Mouse (Mus musculus) urinary bladder, adult 18-20 months (tissue): ENCODE results near the gene Acvrl1.

ENCODE experiments used
- DNase-seq, 2 experiments: peaks; one replicate each; pipeline ENCODE4 v3.0.0; 2022; ENCODE audit warnings: low spot score in 2 of 2, mixed read lengths in 2 of 2

Gene Acvrl1

DNA sequence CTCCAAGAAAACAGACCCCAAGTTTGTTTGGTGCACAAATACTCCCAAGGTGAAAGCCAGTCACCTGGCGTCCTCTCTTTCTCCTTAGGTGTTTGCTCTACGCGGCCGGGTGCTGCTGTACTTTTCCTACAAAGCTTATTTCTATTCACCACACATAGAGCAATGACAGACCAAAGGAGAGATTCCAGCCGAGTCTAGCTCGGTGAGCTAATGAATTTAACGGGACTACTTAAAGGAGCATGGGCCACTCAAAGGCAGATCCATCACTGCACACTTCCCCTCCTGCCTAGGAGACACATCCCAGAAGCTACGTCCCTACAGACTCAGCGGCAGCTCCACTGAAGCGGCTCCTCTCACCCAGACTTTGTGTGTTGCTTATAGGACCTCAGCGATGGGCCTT, 39.2 kb downstream of the Acvrl1 start:
- no peak for DNase-seq

GRCm38 (mm10) chr15:101169910-101170309, 41.6 kb downstream of the Acvrl1 start:
- DNase-seq: no peak

DNA sequence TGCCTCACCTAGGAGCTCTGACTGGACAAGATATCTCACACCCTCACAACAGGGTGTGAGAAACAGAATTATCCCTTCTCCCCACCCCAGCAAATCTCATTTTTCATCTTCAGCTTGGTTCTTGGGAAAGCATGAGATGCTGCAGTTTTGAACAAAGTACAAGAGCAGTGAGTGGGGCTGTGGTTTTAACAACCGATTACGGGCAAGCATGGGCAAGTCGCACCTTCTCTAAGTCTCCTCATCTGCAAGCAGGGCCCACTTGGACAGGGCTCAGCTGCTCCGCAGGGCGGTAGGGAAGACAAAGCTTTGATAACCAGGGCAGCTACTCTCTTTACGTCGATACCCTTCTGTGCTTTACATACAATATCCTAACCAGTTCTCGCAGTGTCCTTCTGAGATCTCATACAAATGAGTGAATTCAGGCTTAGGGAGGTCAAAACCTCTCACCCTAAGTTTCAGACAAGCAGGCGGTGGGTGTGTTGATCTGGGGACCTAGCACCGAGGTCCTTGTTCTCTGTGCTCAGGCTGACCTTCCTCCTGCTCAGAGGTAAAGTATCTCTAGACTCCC, 42.2 kb downstream of the Acvrl1 start:
- DNase-seq: no peak

DNA sequence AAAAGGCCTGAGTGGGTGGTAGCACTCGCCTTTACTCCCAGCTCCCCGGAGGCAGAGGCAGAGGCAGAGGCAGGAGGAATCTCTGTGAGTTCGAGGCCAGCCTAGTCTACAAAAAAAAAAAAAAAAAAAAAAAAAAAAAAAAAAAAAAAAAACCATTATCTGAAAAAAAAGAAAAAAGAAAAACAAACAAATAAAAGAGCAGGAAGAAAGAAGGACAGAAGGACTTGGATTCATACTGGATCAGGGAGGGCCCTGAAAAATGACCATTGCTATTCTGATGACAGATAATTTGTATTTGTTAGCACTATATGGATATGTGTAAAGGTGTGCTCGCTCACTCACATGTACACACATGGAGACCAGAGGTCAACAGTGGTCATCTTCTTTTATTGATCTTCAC, 43.0 kb downstream of the Acvrl1 start:
- DNase-seq: no peak

GRCm38 (mm10) chr15:101172016-101172415, 43.7 kb downstream of the Acvrl1 start:
- DNase-seq: no peak

- DNase-seq: peak; percentile 86 to 88
Observed at GRCm38 (mm10) chr15:101173421-101174211, 45.3 kb downstream of the Acvrl1 start, which contains the start of gene Acvr1b. Gene Acvr1b (plus strand): TSS chr15:101174067.

DNA sequence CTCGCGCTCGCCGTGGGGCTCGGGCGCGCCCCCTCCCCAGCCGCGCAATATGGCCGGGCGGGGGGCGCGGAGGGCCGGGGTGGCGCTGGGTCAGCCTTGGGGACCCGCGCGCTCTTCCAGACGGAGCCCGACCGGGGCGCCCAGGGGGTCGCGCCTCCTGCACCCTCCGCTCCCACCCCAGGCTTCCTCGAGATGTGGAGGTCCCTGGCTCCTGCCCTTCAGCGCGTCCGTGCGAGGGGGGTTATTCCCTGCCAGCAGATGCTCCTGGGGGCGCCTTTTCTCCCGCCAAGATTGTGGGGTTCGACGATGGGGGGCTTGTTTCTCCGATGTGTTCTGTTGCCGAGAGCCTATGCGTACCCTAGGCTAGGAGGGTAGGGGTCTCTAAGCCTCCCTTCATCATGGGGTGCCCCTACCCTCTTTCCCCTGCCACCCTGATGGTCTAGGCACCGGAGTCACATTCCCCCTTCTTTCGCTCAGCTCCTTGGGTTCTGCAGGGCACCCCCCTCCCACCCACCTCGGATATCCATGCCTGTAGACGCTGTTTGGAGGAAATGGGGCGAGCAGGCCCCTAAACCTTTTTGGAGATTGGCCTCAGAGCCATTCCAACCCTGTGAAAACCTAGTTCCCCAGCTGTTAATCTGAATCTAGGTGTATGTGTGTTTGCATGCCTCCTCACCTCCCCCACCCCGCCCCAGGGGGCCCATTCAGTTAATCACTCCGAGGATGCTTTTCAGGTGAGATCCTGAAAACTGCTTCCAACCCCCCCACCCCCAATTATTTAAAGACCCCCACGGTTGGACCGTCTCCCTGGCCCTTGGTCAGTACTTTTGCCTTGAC, 46.2 kb downstream of the Acvrl1 start:
- DNase-seq: no peak

- no peak for DNase-seq
Observed at GRCm38 (mm10) chr15:101175131-101175460, 46.8 kb downstream of the Acvrl1 start.

GRCm38 (mm10) chr15:101175613-101176283, 47.4 kb downstream of the Acvrl1 start:
- DNase-seq: no peak

- DNase-seq: no peak
Observed at GRCm38 (mm10) chr15:101176284-101176680, 48.0 kb downstream of the Acvrl1 start.

DNA sequence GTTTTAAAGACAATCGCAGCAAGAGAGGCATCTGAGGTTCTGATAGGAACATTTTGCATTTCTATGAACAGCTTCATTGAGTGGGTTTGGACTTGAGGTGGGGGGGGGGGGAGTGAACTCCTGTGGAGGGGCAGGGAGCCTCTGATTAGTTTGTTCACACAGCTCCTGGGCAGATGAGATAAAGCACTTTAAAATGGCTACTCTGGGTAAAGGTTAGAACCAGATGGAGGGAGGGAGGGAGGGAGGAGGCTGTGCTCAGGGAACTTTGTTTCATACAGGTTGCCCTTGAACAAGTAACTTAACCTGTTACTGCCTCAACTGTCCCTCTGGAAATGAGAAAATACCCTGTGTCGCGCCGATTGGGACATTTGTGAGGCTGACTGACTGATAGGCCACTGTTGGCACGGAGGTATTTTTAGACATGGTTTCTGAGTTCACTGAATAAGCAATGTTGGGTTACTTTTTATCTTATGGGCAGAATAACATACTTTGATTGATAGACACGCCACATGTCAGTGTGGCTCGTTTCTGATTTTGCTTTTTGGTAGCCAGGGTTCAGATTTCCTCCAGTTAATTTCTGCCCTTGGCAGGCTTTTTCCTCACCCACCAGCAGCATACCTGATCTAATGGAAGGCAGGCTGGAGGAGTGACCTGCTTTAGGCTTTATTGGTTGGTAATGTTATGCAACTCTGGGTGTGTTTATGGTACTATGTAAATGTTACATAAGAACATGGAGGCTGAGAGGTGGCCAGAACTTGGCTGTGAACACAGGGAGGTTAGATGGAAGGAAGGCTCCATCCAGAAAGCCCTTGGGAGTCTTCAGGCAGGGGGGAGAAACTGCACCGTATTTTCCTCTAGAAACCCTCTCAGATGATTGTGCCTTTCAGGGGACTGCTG, 48.7 kb downstream of the Acvrl1 start:
- DNase-seq: no peak

GRCm38 (mm10) chr15:101180363-101181105, 52.2 kb downstream of the Acvrl1 start:
- no peak for DNase-seq

GRCm38 (mm10) chr15:101181106-101181466, 52.8 kb downstream of the Acvrl1 start:
- no peak for DNase-seq

DNA sequence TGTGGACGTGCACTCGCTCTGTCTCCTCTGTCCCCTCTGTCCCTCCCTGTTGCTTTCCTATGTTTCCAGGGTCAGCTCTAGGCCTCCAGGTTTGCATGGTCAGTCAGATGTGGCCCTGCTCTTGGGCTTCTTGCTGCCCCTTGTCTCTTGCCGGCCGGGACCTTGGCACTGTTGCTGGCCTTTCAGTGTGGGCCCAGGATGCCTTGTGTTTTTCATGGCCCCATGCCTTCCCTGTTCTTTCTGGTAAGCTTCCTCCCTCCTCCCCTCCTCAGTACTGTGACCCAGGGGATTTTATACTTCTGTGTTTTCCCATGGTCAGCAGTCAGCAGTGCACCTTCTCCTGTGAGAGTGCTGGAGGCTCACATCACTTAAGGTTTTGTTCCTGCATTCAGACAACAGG, 53.2 kb downstream of the Acvrl1 start:
- DNase-seq: no peak

DNA sequence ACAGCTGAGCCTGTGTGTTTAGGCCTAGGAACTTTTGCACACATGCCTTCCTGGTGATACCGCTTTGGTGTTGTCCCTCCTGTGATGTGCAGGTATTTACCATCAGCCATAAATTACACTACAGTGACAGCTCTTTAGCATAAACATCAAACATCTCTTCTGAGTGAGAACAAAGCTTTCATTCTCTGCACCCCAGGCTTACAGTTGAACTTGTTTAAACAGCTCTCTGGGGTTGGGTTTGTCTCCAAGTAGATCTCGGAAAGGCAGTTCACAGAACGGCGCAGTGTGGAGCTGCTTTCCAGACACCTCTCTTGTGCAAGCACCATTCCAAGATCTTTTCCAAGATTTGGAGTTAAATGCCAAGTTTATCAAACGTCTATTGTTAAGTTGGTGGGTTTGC, 54.4 kb downstream of the Acvrl1 start:
- DNase-seq: no peak

DNA sequence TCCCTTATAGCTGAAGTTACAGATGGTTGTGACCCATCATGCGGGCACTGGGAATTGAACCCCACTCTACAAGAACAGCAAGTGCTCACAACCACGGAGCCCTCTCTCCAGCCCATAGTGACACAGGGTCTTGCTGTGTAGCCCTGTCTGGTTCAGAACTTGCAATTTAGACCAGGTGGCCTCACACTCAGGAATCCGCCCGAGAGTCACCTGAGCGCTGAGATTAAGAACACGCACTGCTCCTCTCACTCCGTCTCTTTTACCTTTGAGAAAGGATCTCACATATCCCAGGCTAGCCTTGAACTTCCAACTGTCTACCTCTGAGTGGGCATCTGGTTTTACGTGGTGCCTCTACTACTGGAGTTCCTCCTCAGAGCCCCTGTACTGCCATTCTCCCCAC, 56.0 kb downstream of the Acvrl1 start:
- DNase-seq: no peak

GRCm38 (mm10) chr15:101185549-101185948, 57.2 kb downstream of the Acvrl1 start:
- no peak for DNase-seq

- DNase-seq: no peak
Observed at GRCm38 (mm10) chr15:101187907-101188306, 59.6 kb downstream of the Acvrl1 start.

- DNase-seq: no peak
Observed at GRCm38 (mm10) chr15:101189981-101190761, 61.8 kb downstream of the Acvrl1 start.

DNA sequence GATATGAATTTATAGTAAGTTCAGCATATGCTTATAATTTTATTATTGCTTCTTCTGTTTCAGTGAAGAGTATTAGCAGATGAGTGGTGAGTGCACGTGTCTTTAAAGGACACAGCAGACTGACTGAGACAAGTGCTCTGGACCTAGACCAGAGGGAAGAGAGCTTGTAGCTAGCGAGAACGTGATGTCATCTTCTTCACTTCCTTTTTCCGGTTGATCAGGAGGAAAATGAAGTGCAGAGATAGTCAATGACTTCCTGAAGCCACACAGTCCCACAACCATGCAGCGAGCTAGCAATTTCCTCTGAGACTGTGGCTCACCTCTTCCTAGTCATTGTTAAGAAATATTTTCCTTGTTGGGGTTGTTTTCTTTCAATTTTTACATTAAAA, 62.4 kb downstream of the Acvrl1 start:
- no peak for DNase-seq
